Mouse (Mus musculus) mouse embryonic stem cell (cell line): ENCODE results near the gene Wnk1.

Experiments used
- in situ Hi-C, 2 experiments: fragments of 300-500 bp; cut with MboI; formaldehyde crosslinking; loops; 1 replicate in 1 of 2; 3 replicates in 1 of 2; pipeline ENCODE4 v1.14.3; 2019 to 2020; ENCODE audit warnings: low sequenced_read_pairs in 2 of 2, low pct_unique_long_range_greater_than_20kb in 1 of 2, mixed read lengths in 1 of 2; ENCODE audit not compliant: unreplicated experiment in 1 of 2

Gene Wnk1

DNA sequence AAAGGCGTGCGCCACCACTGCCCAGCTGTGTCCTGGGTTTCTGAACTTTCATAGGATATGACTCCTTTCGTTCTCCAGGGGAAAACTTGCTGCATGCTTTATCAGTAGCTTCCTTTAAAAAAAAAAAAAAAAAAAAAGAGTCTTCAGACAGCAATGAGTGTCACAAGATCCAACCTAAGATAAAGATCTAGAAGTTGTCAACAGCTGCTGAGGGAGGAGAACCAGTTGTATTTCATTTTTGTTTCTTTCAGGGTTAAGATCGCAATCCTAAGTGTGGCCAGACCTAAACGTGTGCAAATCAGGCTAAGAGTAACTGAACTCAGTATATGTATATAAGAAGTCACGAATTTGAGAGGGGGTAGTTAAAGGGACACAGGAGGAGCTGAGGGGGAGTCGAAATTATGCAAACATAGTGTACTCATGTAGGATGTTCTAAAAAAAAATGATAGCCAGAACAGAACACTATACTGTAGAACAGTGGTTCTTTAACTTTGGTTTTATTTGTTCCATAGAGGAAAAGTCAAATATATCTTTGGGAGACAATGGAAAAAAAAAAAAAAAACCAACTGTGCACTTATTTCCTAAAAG lies 9.3 kb upstream of the Wnk1 start:
- in situ Hi-C loops = loop anchor here in 1 of 2 experiments (25.0 kb wide), 1 partner anchor 140 kb away; no protein-coding TSS in a partner anchor

DNA sequence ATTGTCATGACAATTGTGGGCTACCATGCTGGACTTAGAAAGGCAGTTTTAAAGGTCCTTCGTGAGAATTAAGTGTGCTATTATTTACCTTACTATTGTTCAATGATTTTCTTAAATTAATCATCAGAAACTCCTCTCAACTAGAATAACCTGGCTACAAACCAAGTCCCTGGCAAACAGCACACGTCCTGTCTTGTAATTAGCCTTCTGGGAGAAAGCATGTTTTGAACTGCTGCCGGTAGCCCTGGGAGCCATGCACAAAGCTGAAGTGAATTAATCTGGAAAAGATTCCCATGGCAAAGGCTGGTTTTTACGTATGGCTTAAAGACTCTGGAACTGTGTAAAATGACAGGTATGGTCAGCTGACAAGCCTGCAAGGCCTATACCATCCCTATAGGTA lies 6.9 kb upstream of the Wnk1 start:
- in situ Hi-C loops = loop anchor here in 1 of 2 experiments (25.0 kb wide), 1 partner anchor 142 kb away; no protein-coding TSS in a partner anchor

DNA sequence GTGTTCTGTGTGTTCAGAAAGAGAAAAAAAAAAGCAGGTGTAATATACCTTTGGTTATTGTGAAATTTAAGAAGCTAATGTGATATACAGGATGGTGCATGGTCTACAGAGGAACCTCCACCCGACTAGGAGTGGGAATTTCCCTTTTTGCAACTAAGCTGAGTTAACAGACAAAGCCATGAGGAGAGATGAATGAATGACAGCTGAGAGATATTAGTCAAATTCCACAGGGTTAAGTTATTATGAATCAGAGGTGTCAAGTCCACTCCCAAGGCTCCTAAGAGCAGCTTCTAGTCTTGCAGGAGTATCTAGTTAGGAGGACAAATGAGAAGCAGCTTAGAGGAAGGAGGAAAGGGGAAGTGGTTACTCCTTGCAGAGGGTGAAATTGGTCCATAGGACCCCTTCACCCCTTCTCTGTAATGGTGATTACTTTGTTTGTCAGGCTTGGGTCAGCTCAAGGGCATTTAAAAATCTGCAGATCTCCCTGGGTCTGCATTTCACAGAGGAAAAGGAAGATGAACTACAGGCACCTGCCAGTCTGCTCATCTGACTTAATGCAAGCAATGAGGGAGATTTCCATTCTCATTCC lies 4.3 kb upstream of the Wnk1 start:
- in situ Hi-C loops = loop anchor here in 1 of 2 experiments (25.0 kb wide), 1 partner anchor 145 kb away; no protein-coding TSS in a partner anchor

DNA sequence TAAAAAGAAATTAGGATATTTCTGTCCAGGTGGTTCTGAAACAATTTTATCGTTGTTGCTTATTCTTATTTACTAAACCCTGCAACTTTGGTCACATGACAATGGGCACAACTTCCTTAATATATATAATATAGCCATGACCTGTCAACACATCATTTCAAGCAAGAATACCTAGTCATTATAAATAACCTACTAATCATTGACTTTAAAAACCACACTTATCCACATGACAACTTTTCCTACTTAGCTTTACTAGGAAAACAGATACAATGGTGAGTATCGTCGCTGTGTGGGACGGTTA lies 2.0 kb upstream of the Wnk1 start:
- in situ Hi-C loops = loop anchor here in 1 of 2 experiments (25.0 kb wide), 1 partner anchor 147 kb away; no protein-coding TSS in a partner anchor

DNA sequence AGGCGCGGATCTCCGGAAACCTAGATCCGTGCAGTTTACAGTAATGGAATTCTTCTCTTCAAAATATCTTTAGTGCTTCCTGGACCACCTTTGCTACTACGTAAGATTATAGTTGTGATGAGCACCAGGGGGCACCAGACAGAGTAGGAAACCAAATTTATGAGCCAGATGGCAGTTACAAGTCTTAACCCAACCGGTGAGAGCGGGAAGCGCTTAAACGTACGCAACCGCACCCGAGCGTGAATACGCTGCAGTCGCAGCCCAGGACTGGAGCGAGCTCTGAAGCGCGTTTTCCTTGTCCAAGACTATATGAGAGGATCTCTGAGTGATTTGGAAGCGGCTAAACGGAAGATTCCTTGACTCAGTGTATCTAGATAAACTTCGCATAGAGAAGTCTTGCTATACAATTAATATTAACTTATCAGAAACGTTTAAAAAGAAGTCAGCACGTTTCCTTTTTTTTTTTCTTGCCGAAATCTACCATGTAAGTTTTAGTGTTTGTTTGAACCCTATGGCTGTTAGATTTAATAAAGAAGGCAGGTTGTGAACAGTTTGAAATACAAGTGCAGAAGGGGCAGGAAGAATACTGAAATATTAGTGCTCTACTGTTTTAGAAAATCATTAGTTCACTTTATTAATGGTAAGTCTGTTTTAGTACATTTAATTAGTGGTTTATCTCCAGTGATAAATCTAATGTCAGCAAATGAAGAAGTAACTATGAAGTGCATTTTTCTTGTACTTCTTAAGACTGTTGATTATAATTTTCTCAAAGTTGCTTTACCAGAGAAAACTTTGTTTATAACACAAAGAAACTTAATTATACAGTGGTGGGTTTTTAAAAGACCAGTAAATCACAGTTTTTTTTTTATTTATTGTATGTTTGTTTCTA lies 1.4 kb upstream of the Wnk1 start:
- in situ Hi-C loops = loop anchor here in 1 of 2 experiments (25.0 kb wide), 1 partner anchor 147 kb away; no protein-coding TSS in a partner anchor

DNA sequence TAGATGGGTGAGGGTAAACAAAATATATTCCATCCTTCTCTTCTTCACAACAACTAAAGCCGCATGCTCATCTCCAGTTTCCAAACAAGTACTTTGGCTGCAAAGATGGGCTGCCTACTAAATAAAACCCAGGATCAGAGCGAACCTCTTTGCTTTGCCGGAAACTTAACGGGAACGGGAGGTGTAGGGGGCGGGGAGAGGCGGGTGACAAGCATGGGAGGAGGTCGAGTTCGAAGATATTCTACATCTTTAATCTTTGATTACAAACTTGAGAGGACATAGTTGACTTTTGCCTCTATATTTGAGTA lies 738 bp upstream of the Wnk1 start:
- in situ Hi-C loops = loop anchor here in 1 of 2 experiments (25.0 kb wide), 1 partner anchor 148 kb away; no protein-coding TSS in a partner anchor

DNA sequence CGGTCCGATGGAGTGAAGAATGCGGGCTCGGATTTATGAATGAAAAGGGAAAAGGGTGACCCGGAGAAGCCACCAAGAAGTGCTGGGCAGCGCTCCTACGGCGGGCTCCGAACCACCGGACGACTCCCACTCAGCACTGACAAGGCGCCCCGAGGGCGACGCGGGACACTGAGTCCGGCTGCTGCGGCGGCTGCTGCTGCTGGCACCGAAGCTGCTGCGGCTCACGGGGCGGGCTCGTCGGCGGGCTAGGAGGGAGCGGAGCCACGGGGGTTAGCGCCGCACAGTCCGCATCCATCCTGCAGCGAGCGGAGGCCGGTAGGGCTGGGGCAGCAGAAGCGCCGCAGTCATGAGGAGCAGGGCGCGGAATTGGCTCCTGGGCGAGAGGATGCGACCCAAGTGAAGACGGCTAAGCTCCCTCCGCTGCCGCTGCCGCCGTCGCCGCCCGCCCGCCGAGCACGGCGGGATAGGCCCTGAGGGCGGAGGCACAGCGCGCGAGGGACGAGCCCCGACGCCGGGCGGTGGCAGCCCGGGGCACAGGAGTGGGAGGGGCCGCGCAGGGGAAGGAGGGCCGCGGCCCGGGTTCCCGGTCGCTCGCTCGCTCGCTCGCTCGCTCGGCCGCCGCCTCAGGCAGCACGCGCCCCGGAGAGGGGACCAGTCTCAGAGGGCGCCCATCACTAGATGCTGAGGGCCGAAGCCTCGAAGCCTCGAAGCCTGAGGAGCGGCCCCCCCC lies 671 bp downstream of the Wnk1 start:
- in situ Hi-C loops = loop anchor here in 1 of 2 experiments (25.0 kb wide), 1 partner anchor 150 kb away; no protein-coding TSS in a partner anchor

DNA sequence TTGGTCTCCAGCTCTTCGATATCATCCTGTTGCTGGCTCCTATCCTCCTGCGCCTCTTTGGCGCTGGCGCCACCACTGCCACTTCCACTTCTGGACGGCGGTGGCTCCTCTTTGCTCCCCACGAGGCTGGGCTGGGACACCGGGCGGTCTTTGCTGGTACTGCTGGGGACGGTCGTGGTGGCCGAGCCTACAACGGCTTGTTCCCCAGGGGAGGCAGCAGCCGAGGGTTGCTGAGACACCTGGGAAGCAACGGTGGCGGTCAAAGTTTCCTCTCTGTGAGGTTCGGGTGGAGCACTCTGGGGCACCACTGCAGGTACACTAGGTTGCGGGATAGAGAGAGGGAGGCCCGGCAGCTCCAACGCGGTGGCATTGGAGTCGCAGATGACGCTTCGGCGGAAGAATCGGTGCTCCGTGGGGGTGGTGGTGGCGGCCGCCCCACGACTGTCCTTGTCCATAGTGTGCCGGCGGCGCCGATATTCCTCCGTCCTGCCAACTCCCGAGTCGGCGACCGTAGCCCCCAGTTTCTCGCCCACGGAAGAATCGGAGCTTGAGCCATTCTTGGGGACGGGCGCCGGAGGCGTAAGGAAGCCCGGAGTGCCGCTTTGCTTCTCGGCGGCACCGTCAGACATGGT lies 1.4 kb downstream of the Wnk1 start:
- in situ Hi-C loops = loop anchor here in 1 of 2 experiments (25.0 kb wide), 1 partner anchor 150 kb away; no protein-coding TSS in a partner anchor

DNA sequence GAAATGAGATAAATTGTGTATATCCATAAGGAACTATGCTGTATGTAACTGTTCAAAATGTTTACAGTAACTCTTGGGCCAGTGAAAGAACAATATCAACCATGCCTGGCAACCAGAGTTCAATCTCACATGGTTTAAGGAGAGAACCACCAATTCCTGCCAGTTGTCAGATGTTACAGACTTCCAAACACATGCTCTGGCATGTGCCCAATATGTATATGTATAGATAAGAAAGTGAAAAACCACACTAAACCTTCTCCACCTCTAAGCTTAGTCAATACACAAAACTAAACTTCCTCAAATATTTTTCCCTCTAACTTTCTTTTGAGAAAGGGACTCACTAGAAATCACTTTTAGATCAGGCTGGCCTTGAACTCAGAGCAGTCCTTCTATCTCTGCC lies 13.9 kb downstream of the Wnk1 start:
- in situ Hi-C loops = no loop called here

DNA sequence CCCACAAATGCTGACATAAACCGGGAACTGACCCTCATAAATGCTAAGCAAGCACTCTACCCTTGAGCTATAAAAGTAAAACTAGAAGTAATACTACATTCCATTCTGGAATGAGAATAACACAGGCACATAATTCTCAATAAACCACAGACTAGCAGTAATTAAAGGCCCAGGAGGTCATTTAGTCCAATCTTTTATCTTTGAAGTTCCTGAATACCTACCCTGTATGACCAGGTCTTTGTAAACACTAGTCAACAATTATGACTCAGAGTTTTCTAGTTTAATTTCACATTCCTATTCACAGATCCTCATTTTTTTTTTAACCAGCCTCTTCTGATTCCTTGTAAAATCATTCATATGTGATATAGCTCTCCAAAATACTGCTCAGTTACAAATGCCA lies 14.7 kb downstream of the Wnk1 start:
- in situ Hi-C loops = no loop called here

DNA sequence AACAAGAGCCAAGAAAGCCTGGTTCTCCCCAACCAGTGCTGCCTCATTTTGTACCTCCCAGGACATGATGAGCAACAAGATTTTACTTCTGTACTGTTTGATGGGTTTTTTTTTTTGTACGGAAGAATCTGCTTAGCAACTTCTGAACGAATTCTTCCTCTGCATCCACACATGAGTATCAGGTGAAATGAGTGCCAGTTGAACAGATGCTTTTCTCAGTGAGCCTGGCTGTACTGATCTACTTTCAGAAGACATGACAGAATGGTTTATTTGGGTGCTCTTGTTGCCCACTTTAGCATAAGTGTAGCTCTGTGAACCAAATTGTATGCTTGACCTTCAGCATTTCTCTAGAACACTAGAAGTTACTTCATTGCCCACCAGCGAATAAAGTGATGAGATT lies 16.4 kb downstream of the Wnk1 start:
- in situ Hi-C loops = no loop called here

DNA sequence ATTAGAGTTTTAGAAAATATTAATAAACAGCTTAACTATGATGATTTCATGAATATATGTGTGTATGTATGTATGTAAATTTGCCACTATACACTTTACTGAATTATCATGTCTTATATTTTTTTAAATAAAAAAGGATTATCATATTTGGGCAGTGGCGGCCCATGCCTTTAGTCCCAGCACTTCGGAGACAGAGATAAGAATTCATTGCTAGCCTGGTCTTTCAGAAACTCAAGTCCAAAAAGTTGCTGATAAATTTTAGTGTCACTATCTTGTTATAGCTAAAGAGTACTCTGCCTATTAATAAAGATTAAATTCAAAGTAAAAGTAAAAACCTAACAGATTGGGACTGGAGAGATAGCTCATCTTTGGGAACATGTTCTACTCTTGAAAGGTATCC lies 18.8 kb downstream of the Wnk1 start:
- in situ Hi-C loops = no loop called here

DNA sequence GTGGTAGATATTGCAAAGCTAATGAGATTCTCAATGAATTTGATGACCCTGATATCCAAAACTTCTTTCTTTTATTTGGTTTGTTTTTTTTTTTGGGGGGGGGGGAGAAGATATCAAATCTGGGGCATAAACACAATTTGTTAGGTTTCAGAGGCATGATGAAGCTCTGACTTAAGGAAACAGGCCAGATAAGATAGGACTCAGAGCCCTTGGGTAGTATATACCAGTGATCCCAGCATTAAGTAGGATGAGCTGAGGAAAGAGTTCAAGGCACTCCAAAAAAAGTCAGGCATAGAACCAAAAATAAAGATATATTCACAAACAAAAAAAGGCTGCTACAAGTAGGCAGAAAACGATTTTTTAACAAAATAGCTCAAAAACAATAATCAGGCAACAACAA lies 25.3 kb downstream of the Wnk1 start:
- in situ Hi-C loops = no loop called here

DNA sequence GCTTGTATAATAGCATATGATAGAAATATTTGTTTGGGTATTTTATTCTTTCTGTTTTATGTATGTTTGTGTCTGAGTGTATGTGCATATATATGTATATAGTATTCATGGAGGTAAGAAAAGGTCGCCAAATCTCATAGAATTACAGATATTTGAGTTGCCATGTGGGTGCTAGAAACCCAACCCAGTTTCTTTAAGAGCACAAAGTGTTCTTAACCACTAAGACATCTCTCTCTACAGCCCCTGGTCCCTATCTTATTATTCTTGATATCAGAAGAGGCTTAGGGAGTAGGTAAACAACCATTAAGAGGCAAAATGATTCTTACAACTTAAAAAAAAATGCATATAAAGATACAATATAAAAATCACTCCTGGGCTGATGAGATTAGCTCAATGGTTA lies 27.0 kb downstream of the Wnk1 start:
- in situ Hi-C loops = no loop called here

DNA sequence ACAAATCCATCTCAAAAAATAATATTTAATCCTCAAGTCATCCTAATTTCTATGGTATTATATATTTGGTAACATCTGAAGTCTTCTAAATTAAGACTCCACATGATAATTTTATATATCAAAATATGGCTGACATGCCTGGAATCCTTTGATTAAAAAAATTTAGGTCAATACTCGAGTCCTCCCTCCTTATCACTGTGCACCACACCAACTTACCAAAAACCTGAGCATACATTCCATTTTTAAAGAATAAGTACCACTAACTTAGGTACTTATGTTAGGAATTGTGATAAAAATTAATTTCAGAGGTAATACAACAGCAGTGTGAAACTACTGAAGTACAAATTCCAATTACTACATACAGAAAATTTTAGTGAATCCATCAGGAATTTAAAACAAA lies 27.5 kb downstream of the Wnk1 start:
- in situ Hi-C loops = no loop called here

DNA sequence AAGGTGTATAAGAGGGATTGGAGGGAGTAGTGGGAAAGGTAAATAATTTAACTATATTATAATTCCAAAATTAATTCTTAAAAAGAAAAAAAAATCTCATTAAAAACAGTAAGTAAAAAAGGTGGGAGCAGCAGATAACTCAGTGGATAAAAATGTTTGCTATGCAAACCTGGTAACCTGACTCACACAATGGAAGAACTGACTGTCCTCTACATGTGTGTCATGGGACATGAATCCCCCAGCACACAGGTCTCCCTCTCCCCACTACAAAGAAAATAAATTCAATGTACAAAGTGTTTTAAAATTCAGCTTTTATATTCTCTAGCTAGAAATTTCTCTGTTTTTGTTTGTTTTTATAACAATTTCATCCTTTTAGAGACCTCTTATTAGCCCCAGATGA lies 27.9 kb downstream of the Wnk1 start:
- in situ Hi-C loops = no loop called here

DNA sequence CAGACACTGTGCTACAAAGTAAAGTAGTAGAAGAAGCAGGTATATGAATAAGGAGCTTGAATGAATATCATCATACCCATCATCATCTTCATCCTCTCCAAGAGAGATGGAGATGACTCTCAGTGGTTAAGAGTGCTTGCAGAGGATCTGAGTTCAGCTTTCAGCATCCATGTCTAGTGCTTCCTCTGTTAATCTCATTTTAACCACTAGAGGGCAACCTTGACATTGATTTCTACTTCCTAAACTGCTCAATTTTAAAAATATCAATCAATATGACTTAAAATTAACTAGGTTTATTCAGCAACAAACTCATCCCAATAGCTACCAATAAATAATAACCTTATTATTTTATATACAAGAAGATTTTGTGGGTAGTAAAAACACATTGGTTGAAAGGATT lies 36.8 kb downstream of the Wnk1 start:
- in situ Hi-C loops = no loop called here

DNA sequence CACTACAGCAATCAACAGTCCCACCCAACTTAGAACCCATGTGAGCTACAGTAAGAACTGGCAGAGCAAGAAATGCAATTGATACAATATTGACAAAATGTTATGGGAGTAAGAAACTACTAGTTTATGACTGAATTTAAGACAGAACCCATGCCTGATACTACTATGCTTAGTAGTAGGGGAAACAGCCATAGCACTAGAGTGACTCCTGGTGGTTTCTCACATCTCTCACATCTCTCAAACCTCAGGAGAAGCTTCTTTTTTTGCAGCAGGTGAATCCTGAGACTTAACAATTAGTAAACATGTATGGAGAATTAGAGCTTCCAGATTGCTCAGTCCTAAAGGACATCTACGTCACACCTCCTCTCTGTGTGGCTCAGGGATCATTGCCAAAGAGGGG lies 42.0 kb downstream of the Wnk1 start:
- in situ Hi-C loops = no loop called here
